Mouse (Mus musculus) cerebellum, adult 11-12 months (tissue): Measurements from ENCODE around the gene Ank2.
"Not testable (repeated sequence)": the region's sequence is repeated elsewhere in the genome, so short reads cannot be mapped to it uniquely, and the experiment has no call there.

ENCODE experiments used
- DNase-seq: peaks from one replicate; pipeline ENCODE4 v3.0.0; 2022

The Ank2 gene

DNA sequence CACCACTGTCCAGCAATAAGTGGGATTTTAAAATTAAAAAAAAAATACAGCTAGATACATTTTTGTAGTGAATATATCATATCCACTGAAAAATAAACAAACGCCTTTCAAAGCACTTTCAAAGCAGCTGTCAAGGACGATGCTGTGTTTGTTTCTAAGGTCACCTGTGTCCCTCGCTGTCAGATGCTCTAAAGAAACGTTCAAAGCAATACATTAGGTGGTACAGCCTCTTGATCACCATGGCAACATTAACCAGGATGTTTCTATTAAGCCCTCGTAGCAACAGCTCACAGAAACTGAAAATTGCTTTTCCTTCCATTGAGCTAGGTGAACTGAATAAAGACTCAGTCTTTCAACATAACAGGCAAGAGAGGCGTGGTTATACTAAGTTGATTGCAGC is 17.5 kb downstream of the Ank2 start:
- no peak for DNase-seq

- not testable (repeated sequence) for DNase-seq
Observed at GRCm38 (mm10) chr3:127480369-127480768, 18.8 kb downstream of the Ank2 start.

- DNase-seq = no peak
Observed at GRCm38 (mm10) chr3:127474115-127474514, 25.0 kb downstream of the Ank2 start.

- DNase-seq = no peak
Observed at GRCm38 (mm10) chr3:127469164-127469752, 29.9 kb downstream of the Ank2 start.

DNA sequence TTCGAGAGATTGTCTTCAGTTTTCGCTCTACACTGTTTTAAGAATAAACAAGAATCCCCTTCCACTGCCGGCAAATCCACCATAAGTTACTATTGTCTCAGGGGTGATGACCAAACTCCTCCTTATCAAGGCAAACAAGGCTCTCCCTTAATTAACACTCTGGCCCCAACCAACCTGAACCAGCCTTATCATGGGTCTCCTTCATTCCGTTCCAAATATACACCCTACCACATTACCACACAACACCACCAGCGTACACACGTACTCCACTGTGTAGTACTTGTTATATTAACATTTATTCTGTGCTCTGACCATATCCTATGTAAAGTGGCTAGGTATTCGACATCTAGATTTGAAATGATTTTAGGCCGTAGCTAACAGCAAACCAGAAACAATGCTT is 30.6 kb downstream of the Ank2 start:
- no peak for DNase-seq

- no peak for DNase-seq
Observed at GRCm38 (mm10) chr3:127463816-127464480, 35.2 kb downstream of the Ank2 start.

GRCm38 (mm10) chr3:127463165-127463564 is 36.0 kb downstream of the Ank2 start:
- DNase-seq = no peak

- no peak for DNase-seq
Observed at GRCm38 (mm10) chr3:127462413-127462812, 36.7 kb downstream of the Ank2 start.

DNA sequence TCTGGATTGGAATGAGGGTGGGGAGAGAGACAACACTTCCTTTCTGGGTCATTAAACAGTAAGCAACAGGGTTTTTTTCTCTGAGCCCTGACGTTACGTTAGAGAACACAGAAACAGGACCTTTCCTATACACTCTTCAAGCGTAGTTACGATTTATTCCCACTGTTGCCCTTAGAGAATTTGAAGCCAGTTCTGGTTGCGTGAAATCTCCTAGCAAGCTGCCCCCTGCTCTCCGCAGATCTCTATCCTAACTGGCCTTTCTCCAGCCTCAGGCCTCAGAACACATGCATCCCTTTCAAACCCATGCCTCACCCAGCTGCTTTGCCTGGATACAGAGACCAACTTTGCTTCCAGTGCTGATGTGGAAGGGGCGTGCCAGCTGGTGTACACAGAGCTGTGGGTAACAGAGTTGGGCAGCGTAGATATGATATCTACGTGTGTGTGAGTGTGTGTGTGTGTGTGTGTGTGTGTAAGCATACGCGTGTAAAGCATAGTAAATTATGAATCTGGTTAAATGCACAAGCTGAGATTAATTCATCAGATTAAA is 38.2 kb downstream of the Ank2 start:
- DNase-seq = no peak

DNA sequence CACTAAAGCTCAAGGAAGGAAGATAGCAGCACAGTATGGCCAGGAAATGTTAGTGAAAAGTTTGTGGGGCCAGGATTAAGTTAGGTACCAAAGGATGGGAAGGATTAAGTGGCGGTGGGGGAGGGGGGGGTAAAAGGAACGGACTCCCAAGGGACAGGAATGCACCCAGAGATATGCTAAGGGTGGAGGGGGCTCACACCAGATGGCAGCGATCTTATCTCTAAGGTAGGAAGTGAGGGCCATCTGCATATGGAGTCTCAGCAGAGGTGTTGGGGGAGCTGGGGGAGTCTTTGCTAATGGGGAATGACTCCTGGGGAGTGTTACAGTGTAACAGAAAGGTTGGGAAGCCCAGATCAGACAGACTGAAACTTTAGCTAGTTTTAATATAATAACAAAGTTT is 39.3 kb downstream of the Ank2 start:
- no peak for DNase-seq

GRCm38 (mm10) chr3:127458925-127459324 is 40.2 kb downstream of the Ank2 start:
- DNase-seq = no peak

DNA sequence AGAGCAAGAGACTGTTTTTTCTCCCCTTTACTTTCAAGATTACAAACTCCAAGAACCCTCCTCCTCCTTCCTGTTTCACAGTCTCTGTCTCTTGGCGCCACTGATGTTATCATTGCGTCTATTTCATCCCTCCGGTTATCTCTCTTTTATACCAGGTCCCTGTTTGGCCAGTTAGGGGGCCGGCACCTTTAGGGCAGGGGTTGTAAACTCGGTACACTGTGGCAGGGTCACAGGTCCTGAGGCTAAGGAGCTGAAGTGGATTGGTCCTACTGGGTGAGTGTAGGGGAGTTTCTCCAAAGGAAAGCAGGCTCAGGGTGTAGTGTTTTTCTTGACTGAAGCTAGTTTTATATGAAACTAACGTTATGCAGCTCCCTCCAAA is 40.7 kb downstream of the Ank2 start:
- DNase-seq = no peak

- DNase-seq = no peak
Observed at GRCm38 (mm10) chr3:127457761-127458419, 41.3 kb downstream of the Ank2 start.

- DNase-seq = no peak
Observed at GRCm38 (mm10) chr3:127453738-127454137, 45.4 kb downstream of the Ank2 start.

DNA sequence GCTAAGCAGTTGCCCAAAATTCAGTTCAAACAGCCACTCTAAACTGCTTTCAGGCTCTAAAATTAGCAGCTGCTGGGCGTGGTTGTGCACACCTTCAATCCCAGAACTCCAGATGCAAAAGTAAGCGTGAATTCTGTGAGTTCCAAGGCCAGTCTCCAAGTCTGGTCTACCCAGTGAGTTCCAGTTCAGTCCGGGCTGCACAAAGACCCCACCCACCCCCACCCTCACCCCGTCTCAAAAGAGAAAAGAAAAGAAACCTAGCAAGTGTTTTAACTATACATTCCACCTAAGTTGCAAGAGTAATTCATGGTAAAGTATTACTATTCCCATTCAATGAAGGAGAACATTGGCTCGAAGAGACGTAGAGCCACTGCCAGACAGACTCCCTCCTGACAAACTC is 45.9 kb downstream of the Ank2 start:
- no peak for DNase-seq

DNA sequence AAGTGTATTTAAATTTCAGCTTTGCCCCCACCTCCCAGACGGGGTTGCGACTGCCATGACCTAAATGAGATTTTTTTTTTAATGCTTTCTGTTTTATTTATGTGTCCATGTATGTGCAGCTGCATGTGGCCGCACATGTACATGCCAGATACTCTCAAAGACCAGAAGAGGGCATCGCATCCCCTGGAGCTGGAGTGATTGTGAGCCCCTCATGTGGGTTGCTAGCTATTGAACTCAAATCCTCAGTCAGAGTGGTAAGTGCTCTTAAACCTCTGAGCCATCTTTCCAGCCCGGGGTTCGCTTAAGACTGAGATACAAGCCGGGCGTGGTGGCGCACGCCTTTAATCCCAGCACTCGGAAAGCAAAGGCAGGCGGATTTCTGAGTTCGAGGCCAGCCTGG is 46.9 kb downstream of the Ank2 start:
- DNase-seq = no peak

DNA sequence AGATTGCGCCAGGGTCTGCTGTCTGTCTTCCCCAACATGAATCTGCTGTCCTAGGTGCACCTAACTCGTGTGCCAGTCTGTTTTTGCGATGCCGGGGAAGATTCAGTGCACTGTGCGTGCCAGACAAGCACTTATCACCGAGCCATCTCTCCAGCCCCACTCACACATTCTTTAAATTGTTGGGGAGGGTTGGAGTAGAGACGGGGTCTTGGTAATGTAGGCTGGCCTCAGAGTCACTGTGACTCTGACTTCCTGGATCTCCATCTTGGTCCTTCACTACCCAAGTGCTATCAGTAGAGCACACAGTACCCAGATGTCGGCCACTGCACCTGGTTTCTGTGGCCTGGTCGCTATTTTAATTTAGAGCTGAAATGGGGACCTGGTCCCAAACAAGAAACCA is 47.4 kb downstream of the Ank2 start:
- DNase-seq = no peak

DNA sequence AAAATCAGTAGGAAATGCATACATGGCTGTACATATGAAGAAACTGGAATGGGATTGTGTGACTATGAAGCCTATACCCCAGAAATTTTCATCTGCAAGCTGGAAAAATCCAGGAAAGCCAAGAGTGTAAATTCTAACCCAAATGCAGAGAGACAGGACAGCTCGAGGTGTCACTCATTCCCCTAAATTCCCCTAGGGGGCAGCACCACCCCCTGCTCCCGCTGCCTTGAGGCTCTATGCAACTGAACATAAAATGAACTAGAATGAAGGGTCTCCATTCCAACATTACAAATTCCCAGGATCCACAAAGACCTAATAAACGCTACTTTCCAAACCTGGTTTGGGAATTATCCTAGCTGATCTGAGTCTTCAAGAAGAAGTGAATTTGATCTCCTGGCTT is 48.1 kb downstream of the Ank2 start:
- peak; percentile 14 for DNase-seq

- DNase-seq = peak; percentile 12
Observed at GRCm38 (mm10) chr3:127446173-127446572, 53.0 kb downstream of the Ank2 start.

DNA sequence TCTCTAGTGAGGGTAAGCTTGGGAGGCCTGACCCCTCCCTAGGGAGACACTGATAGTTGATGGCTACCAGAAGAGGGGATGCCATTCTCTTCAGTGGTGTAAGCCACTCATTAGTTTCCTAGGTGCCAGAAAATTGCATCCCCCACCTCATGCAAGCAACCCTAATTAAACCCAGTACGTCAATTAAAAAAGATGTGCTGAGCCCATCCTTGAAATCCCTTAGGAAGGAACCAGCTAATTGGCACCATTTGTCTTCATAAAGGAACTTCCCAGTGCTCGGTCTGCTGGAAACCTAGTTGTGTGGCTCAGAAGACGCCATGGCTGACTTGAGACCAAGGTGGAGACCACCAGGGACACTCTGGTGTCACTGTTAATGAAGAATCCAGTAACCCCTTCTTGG is 65.9 kb downstream of the Ank2 start:
- DNase-seq = no peak

GRCm38 (mm10) chr3:127429866-127430265 is 69.3 kb downstream of the Ank2 start:
- no peak for DNase-seq

GRCm38 (mm10) chr3:127428527-127428926 is 70.6 kb downstream of the Ank2 start:
- no peak for DNase-seq

GRCm38 (mm10) chr3:127416950-127417349 is 82.2 kb downstream of the Ank2 start:
- DNase-seq = no peak

DNA sequence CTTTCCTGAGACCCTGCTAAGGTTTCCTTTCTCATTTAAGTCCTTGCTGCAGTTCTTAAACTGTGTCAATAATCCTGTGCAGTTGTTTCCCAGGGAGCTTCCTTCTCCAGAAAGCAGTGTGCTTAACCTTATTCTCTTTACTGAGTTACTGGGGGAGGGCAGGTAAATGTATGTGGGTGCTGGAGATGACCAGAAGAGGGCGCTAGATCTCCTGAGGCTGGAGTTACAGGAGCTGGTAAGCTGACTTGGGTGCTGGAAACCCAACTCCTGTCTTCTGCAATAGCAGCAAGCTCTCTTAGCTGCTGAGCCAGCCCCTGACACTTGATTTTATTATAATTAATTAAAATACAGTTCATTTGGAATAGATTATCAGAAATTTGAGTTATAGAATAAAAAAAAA is 84.7 kb downstream of the Ank2 start:
- no peak for DNase-seq
